Mouse (Mus musculus) heart, embryonic 14.5 days (tissue): ENCODE measurements around the gene Erv3. TPM values are rescaled to one million over a fixed set of nuclear protein-coding genes. Genes with fewer than 3 reads are reported as not detected.

Source experiments
- ATAC-seq: fragments of 200-750 bp; cut with Nextera tagmentation; 2 replicates; pipeline ENCODE4 v1.8.0; 2017; ENCODE audit warnings: low read depth, moderate TSS enrichment; ENCODE audit not compliant: insufficient number of reproducible peaks, insufficient read depth, low FRiP score
- H3K27ac ChIP-seq, 2 experiments: fragments of 200-500 bp in 1 of 2; fragments of 300-500 bp in 1 of 2; sonication (generic) in 1 of 2; replicated peaks in 1 of 2; 2 replicates each; pipeline ENCODE4 v1.5.1; 2012 to 2014; ENCODE audit warnings: low read depth in 2 of 2, low read length in 2 of 2, control low read depth in 1 of 2, mild to moderate bottlenecking in 1 of 2, mixed read lengths in 1 of 2; ENCODE audit not compliant: control insufficient read depth in 1 of 2, insufficient read depth in 1 of 2
- H3K27me3 ChIP-seq: fragments of 300-500 bp; sonication (generic); 2 replicates; pipeline ENCODE4 v1.6.1; 2014; ENCODE audit warnings: mild to moderate bottlenecking, low read length, control low read depth; ENCODE audit not compliant: control insufficient read depth, insufficient read depth
- H3K36me3 ChIP-seq: fragments of 300-500 bp; sonication (generic); 2 replicates; pipeline ENCODE4 v1.6.1; 2014; ENCODE audit warnings: mild to moderate bottlenecking, control low read depth, low read length, mixed read lengths; ENCODE audit not compliant: control insufficient read depth, insufficient read depth
- H3K4me1 ChIP-seq, 2 experiments: fragments of 200-500 bp in 1 of 2; fragments of 300-500 bp in 1 of 2; sonication (generic) in 1 of 2; 2 replicates each; pipeline ENCODE4 v1.6.1; 2012 to 2014; ENCODE audit warnings: low read length in 2 of 2, control low read depth in 1 of 2, mixed read lengths in 1 of 2; ENCODE audit not compliant: control insufficient read depth in 2 of 2, insufficient read depth in 2 of 2
- H3K4me2 ChIP-seq: fragments of 300-500 bp; sonication (generic); 2 replicates; pipeline ENCODE4 v1.6.1; 2014; ENCODE audit warnings: mild to moderate bottlenecking, low read length
- H3K4me3 ChIP-seq, 2 experiments: fragments of 200-500 bp in 1 of 2; fragments of 300-500 bp in 1 of 2; sonication (generic) in 1 of 2; 2 replicates each; pipeline ENCODE4 v1.5.1; 2012 to 2014; ENCODE audit warnings: low read length in 2 of 2, mild to moderate bottlenecking in 2 of 2, control low read depth in 1 of 2, low read depth in 1 of 2, moderate library complexity in 1 of 2; ENCODE audit not compliant: control insufficient read depth in 1 of 2, insufficient read depth in 1 of 2
- H3K9ac ChIP-seq: fragments of 300-500 bp; sonication (generic); 2 replicates; pipeline ENCODE4 v1.6.1; 2014; ENCODE audit warnings: mild to moderate bottlenecking, low read length
- H3K9me3 ChIP-seq: fragments of 300-500 bp; sonication (generic); 2 replicates; pipeline ENCODE4 v1.6.1; 2016; ENCODE audit warnings: low read length, control low read depth; ENCODE audit not compliant: control insufficient read depth
- WGBS: fragments of 180-500 bp; shearing (Covaris S2); extraction: QIAGEN DNeasy Blood & Tissue Kit; methylation state at CpG from one replicate; pipeline ENCODE4 v1.1.7; 2014; 5-methylcytosine and 5-hydroxymethylcytosine counted together
- polyA plus RNA-seq: library from polyadenylated mRNA; unstranded; fragments of >200 nt; fragmentation: Nextera tagmentation; extraction: Ambion mirVana; gene quantifications from 2 replicates; pipeline ENCODE4 v1.2.1, GENCODE M21; 2014

The Erv3 gene
- polyA plus RNA-seq, 1 experiment from 2014 or later = not detected

DNA sequence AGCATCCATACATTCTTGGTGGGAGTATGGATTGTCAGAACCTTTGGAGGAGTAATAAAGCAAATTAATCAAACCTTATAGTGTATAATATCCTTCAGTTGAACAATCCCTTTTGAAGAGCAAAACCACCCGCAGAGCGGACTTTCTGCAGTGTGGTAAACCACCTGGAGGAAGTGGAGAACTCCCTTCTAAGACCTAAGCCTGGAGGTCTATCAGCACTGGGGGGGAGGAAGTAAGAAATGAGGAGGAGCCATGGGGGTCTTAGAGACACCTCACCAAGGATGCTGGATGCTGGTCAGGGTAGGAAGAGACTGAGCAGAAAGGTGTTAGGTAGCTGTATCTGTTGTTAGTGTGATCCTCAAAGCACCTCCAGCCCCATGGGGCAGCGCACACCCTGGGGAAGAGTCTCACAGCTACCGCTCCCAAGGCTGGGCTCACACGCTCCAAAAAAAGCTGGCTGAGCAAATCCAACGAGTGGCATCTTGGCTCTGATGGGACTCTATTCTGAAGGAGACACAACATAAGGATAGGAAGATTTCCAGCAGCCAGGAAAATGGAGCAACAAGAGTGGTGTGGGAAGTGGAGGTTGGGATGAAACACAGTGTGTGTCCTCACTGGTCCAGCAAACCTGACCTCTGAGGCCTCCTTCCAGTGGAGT is 27.1 kb upstream of the Erv3 start:
- H3K9ac ChIP-seq = no peak overlapping the region
- H3K36me3 ChIP-seq = no peaks in the 10 kb centered on the region
- 80% methylated on average over 6 of the region's 6 CpGs for WGBS
- H3K9me3 ChIP-seq = no peaks in the 10 kb centered on the region
- no peak overlapping the region for H3K4me3 ChIP-seq
- H3K4me1 ChIP-seq = peaks cover 11 to 15% of the 10 kb centered on the region in 2 experiments
- no peak overlapping the region for H3K4me2 ChIP-seq
- no peaks in the 10 kb centered on the region for H3K27me3 ChIP-seq
- no peak overlapping the region for H3K27ac ChIP-seq
- no peak for ATAC-seq

DNA sequence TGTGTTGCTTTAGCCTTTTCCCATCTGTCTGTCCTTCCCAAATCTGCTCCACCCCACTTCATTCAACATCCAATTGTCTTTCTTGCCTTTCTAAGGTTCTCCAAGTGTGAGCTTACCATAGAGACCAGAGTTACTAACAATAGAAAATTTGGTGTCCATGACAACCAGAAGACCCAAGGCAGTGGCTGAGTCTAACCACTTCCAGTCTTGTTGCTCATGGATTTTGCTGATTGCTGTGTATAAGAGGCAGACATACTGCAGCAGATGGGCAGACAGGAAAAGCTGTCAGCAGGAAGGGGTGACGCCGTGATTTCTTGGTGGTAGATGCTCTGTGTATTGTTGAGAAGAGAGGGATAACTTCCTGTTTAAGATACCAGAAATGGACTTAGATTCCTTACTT is 23.6 kb upstream of the Erv3 start:
- Histone ChIP-seq H3K9ac (no peak overlapping the region), H3K36me3 (no peaks in the 10 kb centered on the region), H3K27ac (no peak overlapping the region), H3K4me1 (peaks cover 4 to 5% of the 10 kb centered on the region in 2 experiments; a peak in 3 of 4 replicates), H3K9me3 (no peaks in the 10 kb centered on the region), H3K4me3 (no peak overlapping the region), H3K27me3 (no peaks in the 10 kb centered on the region), H3K4me2 (no peak overlapping the region)
- WGBS = 41% methylated on average over 2 of the region's 2 CpGs
- no peak for ATAC-seq

DNA sequence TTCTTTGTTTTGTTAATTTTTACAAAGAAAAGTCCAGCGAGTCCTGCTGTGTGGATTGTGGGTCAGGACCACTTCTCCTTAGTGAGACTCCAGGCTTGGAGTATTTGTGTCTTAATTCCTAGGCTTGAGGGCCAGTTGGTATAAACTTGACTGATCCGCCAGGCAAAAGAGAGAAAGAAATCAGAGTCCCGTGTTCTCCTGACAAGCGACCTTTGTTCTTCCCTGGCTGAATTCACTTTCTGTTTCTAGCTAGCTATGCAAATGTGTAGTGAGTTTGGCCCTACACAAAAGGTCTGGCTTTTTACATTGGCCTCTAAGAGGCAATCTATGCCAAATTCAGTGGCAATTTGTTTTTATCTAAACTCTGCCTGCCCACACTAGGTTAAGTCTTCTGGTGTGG is 22.2 kb upstream of the Erv3 start:
- H3K4me1 ChIP-seq = peaks cover 4 to 5% of the 10 kb centered on the region in 2 experiments; a peak in 3 of 4 replicates
- WGBS = 64% methylated on average over 4 of the region's 4 CpGs

DNA sequence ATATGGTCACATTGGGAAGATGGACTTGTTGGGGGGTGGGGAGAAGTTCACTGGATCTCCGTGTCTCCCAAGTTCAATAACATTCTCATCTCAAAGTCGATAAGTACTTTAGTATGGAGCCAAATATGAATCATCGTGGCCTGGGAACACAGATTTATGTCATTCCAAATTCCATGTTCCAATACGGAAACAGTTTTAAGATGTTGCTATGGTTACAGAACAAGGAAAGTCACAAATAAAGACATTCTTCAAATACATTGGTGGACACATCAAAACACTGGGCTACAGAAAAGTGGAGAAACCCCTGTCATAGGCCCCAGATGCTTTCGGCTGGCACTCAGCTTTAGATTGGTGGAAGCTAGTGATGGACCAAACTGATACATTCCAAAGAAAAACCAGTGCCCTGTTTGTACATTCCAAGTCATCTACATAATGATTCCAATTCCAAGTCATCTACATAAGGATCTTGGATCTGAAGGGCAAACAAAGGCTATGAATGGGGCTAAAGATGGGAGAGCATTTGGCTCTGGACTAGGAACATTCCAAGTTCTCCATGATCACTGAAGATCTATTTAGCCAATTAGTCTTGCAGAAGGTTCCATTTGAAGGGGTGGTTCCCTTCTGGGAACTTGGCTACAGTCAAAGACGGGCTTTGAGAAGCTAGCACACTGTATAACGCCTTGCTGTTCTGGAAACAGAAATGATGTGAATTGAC is 17.2 kb upstream of the Erv3 start:
- WGBS = 80% methylated on average over 7 of the region's 7 CpGs
- ATAC-seq = no peak

More for the DNA sequence above, 22.2 kb upstream of the Erv3 start:
- Histone ChIP-seq H3K9ac (no peak overlapping the region), H3K27me3 (no peaks in the 10 kb centered on the region), H3K4me3 (no peak overlapping the region), H3K9me3 (no peaks in the 10 kb centered on the region), H3K4me2 (no peak overlapping the region), H3K36me3 (no peaks in the 10 kb centered on the region), H3K27ac (no peak overlapping the region)
- no peak for ATAC-seq

DNA sequence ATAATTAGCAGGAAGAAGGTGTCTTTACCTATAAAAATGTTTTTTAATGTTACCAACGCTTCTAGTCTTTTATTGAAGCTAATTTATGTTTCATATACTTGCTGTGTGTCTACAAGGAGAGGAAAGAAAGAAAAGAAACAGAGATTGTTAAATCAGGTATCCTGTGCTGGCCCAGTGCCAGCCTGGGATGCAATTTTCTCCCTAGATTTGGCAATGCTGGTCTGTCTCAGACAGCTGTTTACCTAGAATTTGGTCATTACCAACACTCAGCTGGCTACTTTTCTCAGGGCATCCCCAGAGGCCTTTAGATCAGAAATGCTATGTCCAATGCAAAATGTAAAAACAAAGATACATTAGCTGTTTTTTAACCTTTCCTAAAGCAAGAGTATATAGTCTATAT is 13.8 kb upstream of the Erv3 start:
- no peak overlapping the region for H3K27ac ChIP-seq

More for the DNA sequence above, 17.2 kb upstream of the Erv3 start:
- Histone ChIP-seq H3K4me2 (no peak overlapping the region), H3K4me3 (no peak overlapping the region), H3K9ac (no peak overlapping the region), H3K4me1 (no peaks in the 10 kb centered on the region), H3K36me3 (no peaks in the 10 kb centered on the region), H3K27ac (no peak overlapping the region), H3K27me3 (no peaks in the 10 kb centered on the region), H3K9me3 (no peaks in the 10 kb centered on the region)

DNA sequence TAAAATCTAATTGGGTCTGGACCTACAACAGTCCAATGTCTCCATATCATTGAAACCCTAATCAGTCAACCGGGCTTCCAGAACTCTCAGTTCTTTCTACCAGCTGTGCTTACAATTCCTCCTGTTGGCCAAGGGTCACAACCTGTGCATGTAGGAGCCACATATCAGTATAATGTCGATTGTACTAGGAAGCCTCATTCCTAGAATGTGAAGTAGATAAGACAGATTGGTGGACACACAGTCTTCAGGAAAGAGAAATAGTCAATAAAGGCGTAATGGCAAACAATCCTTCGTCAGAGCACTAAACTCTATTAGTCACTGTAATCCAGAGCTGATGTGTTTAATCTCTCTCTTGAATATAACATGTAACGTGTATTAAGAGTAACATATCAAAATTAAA is 9.4 kb upstream of the Erv3 start:
- H3K27me3 ChIP-seq = no peaks in the 10 kb centered on the region
- no peak for ATAC-seq
- H3K4me3 ChIP-seq = no peak overlapping the region
- H3K4me1 ChIP-seq = no peaks in the 10 kb centered on the region
- no peak overlapping the region for H3K9ac ChIP-seq
- 78% methylated on average over 5 of the region's 5 CpGs for WGBS
- no peaks in the 10 kb centered on the region for H3K9me3 ChIP-seq
- H3K4me2 ChIP-seq = no peak overlapping the region
- no peak overlapping the region for H3K27ac ChIP-seq
- no peaks in the 10 kb centered on the region for H3K36me3 ChIP-seq

More for the DNA sequence above, 13.8 kb upstream of the Erv3 start:
- H3K4me2 ChIP-seq = no peak overlapping the region
- no peaks in the 10 kb centered on the region for H3K27me3 ChIP-seq
- no peak overlapping the region for H3K9ac ChIP-seq
- H3K4me3 ChIP-seq = no peak overlapping the region
- no peaks in the 10 kb centered on the region for H3K4me1 ChIP-seq
- no peaks in the 10 kb centered on the region for H3K9me3 ChIP-seq
- no peak for ATAC-seq
- no peaks in the 10 kb centered on the region for H3K36me3 ChIP-seq
- 72% methylated on average over 1 of the region's 1 CpGs for WGBS

DNA sequence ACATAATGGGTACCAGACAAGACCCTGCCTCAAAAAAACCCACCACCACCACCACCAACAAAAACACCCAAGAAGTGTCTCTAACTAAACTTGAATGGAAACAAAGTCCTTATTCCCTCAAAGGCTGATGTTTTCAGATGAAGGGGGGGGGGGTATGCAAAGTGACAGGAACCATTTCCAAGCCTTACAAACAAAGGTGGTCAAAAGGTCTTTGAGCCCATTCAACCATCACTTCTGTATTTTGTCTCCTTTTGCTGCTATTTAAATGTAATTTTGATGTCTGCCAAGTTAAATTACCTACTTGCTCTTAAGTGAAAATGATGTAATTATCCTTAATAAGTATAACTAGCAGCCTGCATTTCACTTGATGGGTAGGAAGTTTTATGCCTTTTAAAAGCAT is 7.1 kb upstream of the Erv3 start:
- no peak for ATAC-seq
- H3K4me2 ChIP-seq = no peak overlapping the region
- no peak overlapping the region for H3K27ac ChIP-seq
- H3K9ac ChIP-seq = no peak overlapping the region
- no peaks in the 10 kb centered on the region for H3K27me3 ChIP-seq
- H3K4me3 ChIP-seq = no peak overlapping the region
- H3K36me3 ChIP-seq = no peaks in the 10 kb centered on the region
- no peaks in the 10 kb centered on the region for H3K9me3 ChIP-seq
- no peaks in the 10 kb centered on the region for H3K4me1 ChIP-seq
